Mouse (Mus musculus): ENCODE data around the gene Mucl3.

- TF ChIP-seq CTCF (IDR thresholded peaks at IDR 0.05; ENCODE audit: extremely low read depth, insufficient read depth, insufficient read length, insufficient replicate concordance) (no peak), POLR2A (IDR thresholded peaks at IDR 0.05; ENCODE audit: low read depth, low read length) (no peak)
Measured at GRCm38 (mm10) chr17:35626537-35626936, 17.0 kb downstream of the Mucl3 start, which contains the start of gene Gm9573.
